Mouse (Mus musculus) spleen, adult 2 months (tissue): Measurements from ENCODE around the gene Gstk1. TPM values are rescaled to one million over a fixed set of nuclear protein-coding genes. Genes with fewer than 3 reads are reported as not detected.

ENCODE experiments used
- DNase-seq, 2 experiments: peaks; one replicate each; pipeline versions ENCODE4 v3.0.0 to v3.0.0-alpha.2; 2012 to 2021; ENCODE audit warnings: low spot score in 2 of 2, low read depth in 1 of 2
- H3K27ac ChIP-seq: fragments of 200-500 bp; 2 replicates; pipeline ENCODE4 v1.5.1; 2012; ENCODE audit warnings: low read length, inconsistent platforms; ENCODE audit not compliant: insufficient read depth
- H3K27me3 ChIP-seq: fragments of 200-500 bp; 2 replicates; pipeline ENCODE4 v1.6.1; 2012; ENCODE audit warnings: mild to moderate bottlenecking, moderate library complexity, low read length, inconsistent platforms; ENCODE audit not compliant: control insufficient read depth, insufficient read depth
- H3K36me3 ChIP-seq: fragments of 200-500 bp; 2 replicates; pipeline ENCODE4 v1.6.1; 2012; ENCODE audit warnings: mild to moderate bottlenecking, low read length, inconsistent platforms; ENCODE audit not compliant: control insufficient read depth, insufficient read depth
- H3K4me1 ChIP-seq: fragments of 200-500 bp; 2 replicates; pipeline ENCODE4 v1.6.1; 2011; ENCODE audit warnings: inconsistent platforms; ENCODE audit not compliant: control insufficient read depth, insufficient read depth, insufficient read length
- H3K4me3 ChIP-seq: fragments of 200-500 bp; 2 replicates; pipeline ENCODE4 v1.5.1; 2011; ENCODE audit warnings: mild to moderate bottlenecking, inconsistent platforms; ENCODE audit not compliant: insufficient read depth, insufficient read length; ENCODE audit errors: extremely low read depth
- CTCF ChIP-seq: fragments of 200-500 bp; IDR thresholded peaks from 2 replicates; pipeline ENCODE4 v1.5.1; 2011; ENCODE audit warnings: mild to moderate bottlenecking, inconsistent platforms; ENCODE audit not compliant: insufficient read depth, insufficient read length, insufficient replicate concordance; ENCODE audit errors: extremely low read depth
- POLR2A ChIP-seq: fragments of 200-500 bp; IDR thresholded peaks from 2 replicates; pipeline ENCODE4 v1.6.1; 2011; ENCODE audit warnings: low read depth, low read length, inconsistent platforms
- WGBS: fragments of 180-500 bp; shearing (Covaris S2); methylation state at CpG from one replicate; pipeline ENCODE4 v1.1.7; 2018; 5-methylcytosine and 5-hydroxymethylcytosine counted together
- polyA plus RNA-seq: library from polyadenylated mRNA; depleted of rRNA; stranded (reverse); fragments of >200 nt; gene quantifications from 2 replicates; pipeline ENCODE4 v1.2.3, GENCODE M21; 2012; rRNA removed

Gstk1 gene
- polyA plus RNA-seq, 1 experiment = 4.1 TPM

- Histone ChIP-seq H3K27ac (no peak overlapping the region), H3K36me3 (no peaks in the 10 kb centered on the region), H3K27me3 (no peaks in the 10 kb centered on the region), H3K4me3 (no peak overlapping the region), H3K4me1 (peaks cover 9% of the 10 kb centered on the region; the same call in 1 of the 2 replicates)
- 19% methylated on average over 6 of the region's 6 CpGs for WGBS
- TF ChIP-seq POLR2A (no peak), CTCF (no peak)
- peak; percentile 5 to 53 for DNase-seq
These were observed 47.6 kb downstream of the Gstk1 start for GRCm38 (mm10) chr6:42293327-42293726.

GRCm38 (mm10) chr6:42295549-42296094 is 49.9 kb downstream of the Gstk1 start:
- no peaks in the 10 kb centered on the region for H3K27me3 ChIP-seq
- H3K27ac ChIP-seq = no peak overlapping the region
- H3K4me1 ChIP-seq = peaks cover 9% of the 10 kb centered on the region; the same call in 1 of the 2 replicates
- H3K4me3 ChIP-seq = no peak overlapping the region
- TF ChIP-seq POLR2A (no peak), CTCF (no peak)
- WGBS = 77% methylated on average over 3 of the region's 3 CpGs
- H3K36me3 ChIP-seq = no peaks in the 10 kb centered on the region
- DNase-seq = no peak

GRCm38 (mm10) chr6:42299362-42299761 is 53.6 kb downstream of the Gstk1 start:
- no peaks in the 10 kb centered on the region for H3K4me1 ChIP-seq
- DNase-seq = no peak
- H3K27ac ChIP-seq = no peak overlapping the region
- WGBS = 47% methylated on average over 5 of the region's 5 CpGs
- TF ChIP-seq CTCF = no peak
- no peak for TF ChIP-seq POLR2A
- H3K27me3 ChIP-seq = no peaks in the 10 kb centered on the region
- H3K4me3 ChIP-seq = no peak overlapping the region
- H3K36me3 ChIP-seq = no peaks in the 10 kb centered on the region

Other genes with a start within 250 kb of the Gstk1 start
- not detected in 2 replicates for gene Sva, start 207.5 kb upstream of the Gstk1 start, polyA plus RNA-seq
- gene Tas2r139, start 105.0 kb upstream of the Gstk1 start, polyA plus RNA-seq = not detected in 2 replicates
- gene Tas2r144, start 30.6 kb upstream of the Gstk1 start, polyA plus RNA-seq = not detected in 2 replicates
- gene Tmem139, start 16.0 kb downstream of the Gstk1 start, polyA plus RNA-seq = not detected in 2 replicates
- gene Casp2, start 19.1 kb downstream of the Gstk1 start, polyA plus RNA-seq = 32.2 and 33.6 TPM in 2 replicates
- 0.18 and 0.26 TPM in 2 replicates for gene Clcn1, start 40.8 kb downstream of the Gstk1 start, polyA plus RNA-seq
- gene Fam131b, start 78.7 kb downstream of the Gstk1 start, polyA plus RNA-seq = 0.06 and 0.15 TPM in 2 replicates
- gene Zyx, start 103.7 kb downstream of the Gstk1 start, polyA plus RNA-seq = 184 and 228 TPM in 2 replicates
- 0.18 and 0.19 TPM in 2 replicates for gene Epha1, start 127.3 kb downstream of the Gstk1 start, polyA plus RNA-seq
- gene Tas2r143, start 154.3 kb downstream of the Gstk1 start, polyA plus RNA-seq = 0.13 and 0.69 TPM in 2 replicates
- gene Tas2r135, start 159.5 kb downstream of the Gstk1 start, polyA plus RNA-seq = 0.07 and 0.13 TPM in 2 replicates
- gene Tas2r126, start 188.6 kb downstream of the Gstk1 start, polyA plus RNA-seq = 0.09 TPM in 1 of 2 replicates, not detected in the other
- not detected in 2 replicates for gene Olfr458, start 219.3 kb downstream of the Gstk1 start, polyA plus RNA-seq
- not detected in 2 replicates for gene Olfr457, start 230.4 kb downstream of the Gstk1 start, polyA plus RNA-seq
- gene Olfr456, start 241.3 kb downstream of the Gstk1 start, polyA plus RNA-seq = 0.09 TPM in 1 of 2 replicates, not detected in the other